Mouse (Mus musculus) midbrain, embryonic 12.5 days (tissue): ENCODE data around the gene Cnksr1. TPM values are rescaled to one million over a fixed set of nuclear protein-coding genes. Genes with fewer than 3 reads are reported as not detected.

Source experiments
- ATAC-seq: fragments of 200-750 bp; cut with Nextera tagmentation; 2 replicates; pipeline ENCODE4 v1.8.0; 2017; ENCODE audit warnings: low read depth, moderate TSS enrichment, moderate library complexity; ENCODE audit not compliant: low FRiP score
- H3K27ac ChIP-seq: fragments of 300-500 bp; sonication (generic); replicated peaks from 2 replicates; pipeline ENCODE4 v1.5.1; 2016; ENCODE audit warnings: mild to moderate bottlenecking
- H3K27me3 ChIP-seq: fragments of 300-500 bp; sonication (generic); 2 replicates; pipeline ENCODE4 v1.6.1; 2016; ENCODE audit warnings: mild to moderate bottlenecking
- H3K36me3 ChIP-seq: fragments of 300-500 bp; sonication (generic); 2 replicates; pipeline ENCODE4 v1.6.1; 2016
- H3K4me1 ChIP-seq: fragments of 300-500 bp; sonication (generic); 2 replicates; pipeline ENCODE4 v1.6.1; 2016
- H3K4me2 ChIP-seq: fragments of 300-500 bp; sonication (generic); replicated peaks from 2 replicates; pipeline ENCODE4 v1.6.1; 2016; ENCODE audit warnings: mild to moderate bottlenecking, moderate library complexity
- H3K4me3 ChIP-seq: fragments of 300-500 bp; sonication (generic); 2 replicates; pipeline ENCODE4 v1.5.1; 2016; ENCODE audit warnings: mild to moderate bottlenecking
- H3K9ac ChIP-seq: fragments of 300-500 bp; sonication (generic); replicated peaks from 2 replicates; pipeline ENCODE4 v1.6.1; 2016; ENCODE audit warnings: mild to moderate bottlenecking, moderate library complexity
- H3K9me3 ChIP-seq: fragments of 300-500 bp; sonication (generic); 2 replicates; pipeline ENCODE4 v1.6.1; 2016; ENCODE audit warnings: mild to moderate bottlenecking
- WGBS: fragments of 180-500 bp; shearing (Covaris S2); methylation state at CpG from one replicate; pipeline ENCODE4 v1.1.7; 2016; 5-methylcytosine and 5-hydroxymethylcytosine counted together
- polyA plus RNA-seq: library from polyadenylated mRNA; unstranded; fragments of >200 nt; fragmentation: Nextera tagmentation; extraction: Ambion mirVana; gene quantifications from 2 replicates; pipeline ENCODE4 v1.2.1, GENCODE M21; 2016

The Cnksr1 gene
- polyA plus RNA-seq, 1 experiment from 2014 or later, result 0.46 TPM

GRCm38 (mm10) chr4:134181112-134181511 is 57.1 kb downstream of the Cnksr1 start:
- Histone ChIP-seq H3K27ac (no peak overlapping the region), H3K36me3 (0 out of 2 replicates have a peak, but pooled peaks cover 3% of the 10 kb centered on the region), H3K9ac (no peak overlapping the region), H3K4me1 (peaks cover 8% of the 10 kb centered on the region), H3K4me3 (no peak overlapping the region), H3K27me3 (no peaks in the 10 kb centered on the region), H3K9me3 (no peaks in the 10 kb centered on the region), H3K4me2 (no peak overlapping the region)
- ATAC-seq, result no peak
- WGBS, result 100% methylated on average over 1 of the region's 1 CpGs

Other genes with a start within 250 kb of the Cnksr1 start
- gene Dhdds, start 237.5 kb downstream of the Cnksr1 start, polyA plus RNA-seq, result 36.8 and 43.9 TPM in 2 replicates
- 3.3 and 3.4 TPM in 2 replicates for gene Lin28a, start 219.6 kb downstream of the Cnksr1 start, polyA plus RNA-seq
- gene Zfp683, start 184.6 kb downstream of the Cnksr1 start, polyA plus RNA-seq, result not detected in 2 replicates
- 1.2 and 1.7 TPM in 2 replicates for gene Crybg2, start 177.6 kb downstream of the Cnksr1 start, polyA plus RNA-seq
- 2.0 and 5.5 TPM in 2 replicates for gene Cd52, start 143.3 kb downstream of the Cnksr1 start, polyA plus RNA-seq
- gene Ubxn11, start 135.8 kb downstream of the Cnksr1 start, polyA plus RNA-seq, result 6.6 and 6.7 TPM in 2 replicates
- 301 and 307 TPM in 2 replicates for gene Sh3bgrl3, start 109.6 kb downstream of the Cnksr1 start, polyA plus RNA-seq
- 26.7 and 29.8 TPM in 2 replicates for gene Cep85, start 51.3 kb downstream of the Cnksr1 start, polyA plus RNA-seq
- gene Gm7534, start 35.4 kb downstream of the Cnksr1 start, polyA plus RNA-seq, result not detected in 2 replicates
- gene Catsper4, start 11.0 kb downstream of the Cnksr1 start, polyA plus RNA-seq, result not detected in 2 replicates
- gene E130218I03Rik, start 5.3 kb upstream of the Cnksr1 start, polyA plus RNA-seq, result 0.23 and 0.76 TPM in 2 replicates
- gene Zfp593, start 7.2 kb upstream of the Cnksr1 start, polyA plus RNA-seq, result 17.7 and 19.6 TPM in 2 replicates
- not detected in 2 replicates for gene Gm30191, start 8.5 kb upstream of the Cnksr1 start, polyA plus RNA-seq
- 5.7 and 6.0 TPM in 2 replicates for gene Grrp1, start 15.7 kb upstream of the Cnksr1 start, polyA plus RNA-seq
- 32.6 and 33.3 TPM in 2 replicates for gene Pdik1l, start 49.5 kb upstream of the Cnksr1 start, polyA plus RNA-seq
- gene Trim63, start 76.7 kb upstream of the Cnksr1 start, polyA plus RNA-seq, result 0.24 and 0.28 TPM in 2 replicates
- 0.08 TPM in 1 of 2 replicates, not detected in the other for gene Slc30a2, start 104.8 kb upstream of the Cnksr1 start, polyA plus RNA-seq
- gene Extl1, start 145.5 kb upstream of the Cnksr1 start, polyA plus RNA-seq, result 0.37 and 0.97 TPM in 2 replicates
- 7.2 and 9.2 TPM in 2 replicates for gene Pafah2, start 157.9 kb upstream of the Cnksr1 start, polyA plus RNA-seq
- gene Stmn1, start 229.9 kb upstream of the Cnksr1 start, polyA plus RNA-seq, result 4,918 and 5,057 TPM in 2 replicates